Mouse (Mus musculus): ENCODE measurements around the gene Auts2. TPM values are rescaled to one million over a fixed set of nuclear protein-coding genes. Genes with fewer than 3 reads are reported as not detected.

Auts2 gene
- polyA plus RNA-seq, 2 experiments: 38.3 to 50.8 TPM

DNA sequence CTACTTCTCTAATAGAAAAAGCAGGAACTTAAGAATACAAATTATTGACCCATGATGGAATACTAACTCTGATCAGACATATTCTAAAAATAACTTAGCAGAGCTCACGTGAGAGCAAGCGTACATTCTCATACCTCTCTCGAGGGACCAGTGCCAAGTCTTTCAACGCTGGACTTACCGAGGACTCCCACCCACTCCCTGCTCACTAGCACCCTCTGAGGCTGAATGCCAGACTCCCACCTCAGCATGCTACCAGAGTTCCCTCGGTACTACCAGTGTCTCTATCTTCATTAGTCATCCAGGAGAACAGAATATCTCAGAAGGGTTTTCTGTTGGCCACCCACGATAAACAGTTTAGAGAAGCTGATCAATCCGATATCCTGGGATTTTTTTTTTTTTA, 105.2 kb downstream of the Auts2 start:
- H3K4me1 ChIP-seq (ENCODE audit: control insufficient read depth, insufficient read depth, low read length): peaks cover 12% of the 10 kb centered on the region; the same call in 1 of the 2 replicates
- no peak overlapping the region for H3K9ac ChIP-seq (ENCODE audit: low read depth, low read length, severe bottlenecking)
- no peak for DNase-seq (ENCODE audit: low spot score)
- TF ChIP-seq POLR2A (IDR thresholded peaks at IDR 0.05; ENCODE audit: borderline replicate concordance, extremely low read depth, insufficient read depth, insufficient read length): no peak
- 47% methylated on average over 8 of the region's 8 CpGs for WGBS
- H3K9me3 ChIP-seq (ENCODE audit: control insufficient read depth, low read length): no peaks in the 10 kb centered on the region
- H3K36me3 ChIP-seq (ENCODE audit: control insufficient read depth, insufficient read depth, low read length): no peaks in the 10 kb centered on the region
- no peak overlapping the region for H3K4me2 ChIP-seq (replicated peaks; ENCODE audit: low read depth, low read length, severe bottlenecking)
- ATAC-seq (ENCODE audit: low FRiP score, low read depth): no peak
- H3K27me3 ChIP-seq (ENCODE audit: control insufficient read depth, insufficient read depth, low read length): no peaks in the 10 kb centered on the region
- no peak overlapping the region for H3K27ac ChIP-seq (replicated peaks; ENCODE audit: low read depth, low read length)
- H3K4me3 ChIP-seq (replicated peaks; ENCODE audit: low read length): no peak overlapping the region

DNA sequence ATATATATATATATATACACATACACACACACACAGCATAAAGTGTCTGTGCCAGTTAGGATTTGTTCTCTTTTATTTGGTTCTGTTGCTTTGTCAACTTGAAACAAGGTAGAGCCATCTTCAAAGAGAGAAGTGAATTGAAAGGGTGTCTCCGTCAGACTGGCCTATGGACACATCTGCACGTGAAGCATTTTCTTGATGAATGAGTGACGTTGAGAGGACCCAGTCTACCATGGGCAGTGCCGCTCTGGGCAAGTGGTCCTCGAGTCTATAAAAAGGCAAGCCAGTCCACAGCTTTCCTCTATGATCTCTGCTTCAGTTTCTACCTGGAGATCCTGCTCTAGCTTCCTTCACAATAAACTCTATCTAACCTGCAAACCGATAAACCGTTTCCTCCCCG, 105.7 kb downstream of the Auts2 start:
- H3K9ac ChIP-seq (ENCODE audit: low read depth, low read length, severe bottlenecking): no peak overlapping the region
- ATAC-seq (ENCODE audit: low FRiP score, low read depth) (no peak), DNase-seq (ENCODE audit: low spot score) (no peak)
- no peak overlapping the region for H3K4me2 ChIP-seq (replicated peaks; ENCODE audit: low read depth, low read length, severe bottlenecking)
- no peak overlapping the region for H3K27ac ChIP-seq (replicated peaks; ENCODE audit: low read depth, low read length)
- peaks cover 12% of the 10 kb centered on the region; the same call in 1 of the 2 replicates for H3K4me1 ChIP-seq (ENCODE audit: control insufficient read depth, insufficient read depth, low read length)
- 85% methylated on average over 8 of the region's 8 CpGs for WGBS
- H3K27me3 ChIP-seq (ENCODE audit: control insufficient read depth, insufficient read depth, low read length): no peaks in the 10 kb centered on the region
- H3K9me3 ChIP-seq (ENCODE audit: control insufficient read depth, low read length): no peaks in the 10 kb centered on the region
- TF ChIP-seq POLR2A (IDR thresholded peaks at IDR 0.05; ENCODE audit: borderline replicate concordance, extremely low read depth, insufficient read depth, insufficient read length): no peak
- no peaks in the 10 kb centered on the region for H3K36me3 ChIP-seq (ENCODE audit: control insufficient read depth, insufficient read depth, low read length)
- no peak overlapping the region for H3K4me3 ChIP-seq (replicated peaks; ENCODE audit: low read length)

DNA sequence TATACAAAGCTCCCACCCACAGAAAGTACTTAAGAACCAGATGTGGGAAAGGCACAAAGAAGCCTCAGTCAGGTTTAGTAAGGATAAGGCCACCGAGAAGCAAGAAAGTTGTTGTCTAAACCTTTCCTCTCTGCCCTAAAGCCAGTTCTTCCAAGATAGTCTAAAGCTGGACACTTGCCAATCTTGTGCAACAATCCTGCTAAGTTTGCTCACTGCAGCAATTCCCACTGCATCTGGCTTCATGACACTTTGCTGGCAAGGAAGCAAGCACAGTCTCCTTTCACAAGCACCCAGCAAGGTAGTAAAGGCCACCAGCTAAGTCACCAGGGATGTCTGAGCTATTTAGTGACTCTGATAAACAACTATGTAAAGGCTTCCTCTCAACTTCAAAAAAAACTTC, 106.2 kb downstream of the Auts2 start:
- DNase-seq (ENCODE audit: low spot score) (peak; percentile 72), ATAC-seq (ENCODE audit: low FRiP score, low read depth) (no peak)
- no peak for TF ChIP-seq POLR2A (IDR thresholded peaks at IDR 0.05; ENCODE audit: borderline replicate concordance, extremely low read depth, insufficient read depth, insufficient read length)
- WGBS: 13% methylated on average over 1 of the region's 1 CpGs
- no peak overlapping the region for H3K4me3 ChIP-seq (replicated peaks; ENCODE audit: low read length)
- no peaks in the 10 kb centered on the region for H3K9me3 ChIP-seq (ENCODE audit: control insufficient read depth, low read length)
- no peak overlapping the region for H3K9ac ChIP-seq (ENCODE audit: low read depth, low read length, severe bottlenecking)
- no peaks in the 10 kb centered on the region for H3K36me3 ChIP-seq (ENCODE audit: control insufficient read depth, insufficient read depth, low read length)
- H3K4me1 ChIP-seq (ENCODE audit: control insufficient read depth, insufficient read depth, low read length): peaks cover 12% of the 10 kb centered on the region; the same call in 1 of the 2 replicates
- H3K27ac ChIP-seq (replicated peaks; ENCODE audit: low read depth, low read length): no peak overlapping the region
- H3K4me2 ChIP-seq (replicated peaks; ENCODE audit: low read depth, low read length, severe bottlenecking): no peak overlapping the region
- H3K27me3 ChIP-seq (ENCODE audit: control insufficient read depth, insufficient read depth, low read length): no peaks in the 10 kb centered on the region

DNA sequence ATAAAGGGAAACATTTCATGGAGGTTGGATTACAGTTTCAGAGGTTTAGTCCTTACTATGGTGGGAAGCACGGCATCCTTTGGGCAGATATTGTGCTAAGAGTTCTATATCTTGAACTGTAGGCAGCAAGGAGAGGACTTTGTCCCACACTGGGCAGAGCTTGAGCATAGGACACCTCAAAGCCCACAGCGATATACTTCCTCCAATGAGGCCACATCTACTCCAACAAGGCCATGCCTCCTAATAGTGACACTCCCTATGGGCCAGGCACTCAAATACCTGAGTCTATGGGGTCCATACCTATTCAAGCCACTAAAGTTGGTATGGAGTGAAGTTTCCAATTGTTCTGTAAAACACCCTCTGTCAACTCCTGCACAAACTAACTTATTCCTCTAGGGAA, 106.7 kb downstream of the Auts2 start:
- Histone ChIP-seq H3K9ac (ENCODE audit: low read depth, low read length, severe bottlenecking) (no peak overlapping the region), H3K4me1 (ENCODE audit: control insufficient read depth, insufficient read depth, low read length) (peaks cover 12% of the 10 kb centered on the region; the same call in 1 of the 2 replicates), H3K36me3 (ENCODE audit: control insufficient read depth, insufficient read depth, low read length) (no peaks in the 10 kb centered on the region), H3K27me3 (ENCODE audit: control insufficient read depth, insufficient read depth, low read length) (no peaks in the 10 kb centered on the region), H3K27ac (replicated peaks; ENCODE audit: low read depth, low read length) (no peak overlapping the region), H3K9me3 (ENCODE audit: control insufficient read depth, low read length) (no peaks in the 10 kb centered on the region), H3K4me3 (replicated peaks; ENCODE audit: low read length) (no peak overlapping the region), H3K4me2 (replicated peaks; ENCODE audit: low read depth, low read length, severe bottlenecking) (no peak overlapping the region)
- DNase-seq (ENCODE audit: low spot score) (no peak), ATAC-seq (ENCODE audit: low FRiP score, low read depth) (no peak)
- WGBS: 92% methylated on average over 2 of the region's 2 CpGs
- TF ChIP-seq POLR2A (IDR thresholded peaks at IDR 0.05; ENCODE audit: borderline replicate concordance, extremely low read depth, insufficient read depth, insufficient read length): no peak

DNA sequence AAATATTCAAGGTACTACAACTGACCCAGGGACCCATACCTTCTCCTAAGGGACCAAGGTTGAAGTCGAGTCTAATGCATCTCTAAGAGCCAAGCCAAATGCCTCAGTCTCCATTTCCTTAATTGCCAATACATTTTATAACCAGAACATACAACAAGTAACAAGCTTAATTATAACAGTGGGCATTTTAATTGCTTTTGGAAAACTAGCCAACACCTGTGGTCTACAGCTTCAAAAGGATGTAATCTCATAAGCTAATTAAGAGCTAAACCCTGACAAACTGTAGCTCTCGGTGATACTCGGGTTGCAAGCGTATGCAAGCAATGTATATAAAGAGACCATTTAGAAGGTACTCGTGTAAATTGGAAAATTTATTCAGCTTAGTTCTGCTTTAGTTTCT, 107.7 kb downstream of the Auts2 start:
- DNase-seq (ENCODE audit: low spot score) (no peak), ATAC-seq (ENCODE audit: low FRiP score, low read depth) (no peak)
- H3K4me1 ChIP-seq (ENCODE audit: control insufficient read depth, insufficient read depth, low read length): peaks cover 12% of the 10 kb centered on the region; the same call in 1 of the 2 replicates
- no peak overlapping the region for H3K4me2 ChIP-seq (replicated peaks; ENCODE audit: low read depth, low read length, severe bottlenecking)
- 51% methylated on average over 5 of the region's 5 CpGs for WGBS
- no peaks in the 10 kb centered on the region for H3K27me3 ChIP-seq (ENCODE audit: control insufficient read depth, insufficient read depth, low read length)
- H3K4me3 ChIP-seq (replicated peaks; ENCODE audit: low read length): no peak overlapping the region
- no peaks in the 10 kb centered on the region for H3K9me3 ChIP-seq (ENCODE audit: control insufficient read depth, low read length)
- no peaks in the 10 kb centered on the region for H3K36me3 ChIP-seq (ENCODE audit: control insufficient read depth, insufficient read depth, low read length)
- H3K9ac ChIP-seq (ENCODE audit: low read depth, low read length, severe bottlenecking): no peak overlapping the region
- H3K27ac ChIP-seq (replicated peaks; ENCODE audit: low read depth, low read length): no peak overlapping the region
- TF ChIP-seq POLR2A (IDR thresholded peaks at IDR 0.05; ENCODE audit: borderline replicate concordance, extremely low read depth, insufficient read depth, insufficient read length): no peak

All from limb, embryonic 14.5 days (tissue).